8 mouse cellular contexts compared by ENCODE assay signal in the genomic region with DNA sequence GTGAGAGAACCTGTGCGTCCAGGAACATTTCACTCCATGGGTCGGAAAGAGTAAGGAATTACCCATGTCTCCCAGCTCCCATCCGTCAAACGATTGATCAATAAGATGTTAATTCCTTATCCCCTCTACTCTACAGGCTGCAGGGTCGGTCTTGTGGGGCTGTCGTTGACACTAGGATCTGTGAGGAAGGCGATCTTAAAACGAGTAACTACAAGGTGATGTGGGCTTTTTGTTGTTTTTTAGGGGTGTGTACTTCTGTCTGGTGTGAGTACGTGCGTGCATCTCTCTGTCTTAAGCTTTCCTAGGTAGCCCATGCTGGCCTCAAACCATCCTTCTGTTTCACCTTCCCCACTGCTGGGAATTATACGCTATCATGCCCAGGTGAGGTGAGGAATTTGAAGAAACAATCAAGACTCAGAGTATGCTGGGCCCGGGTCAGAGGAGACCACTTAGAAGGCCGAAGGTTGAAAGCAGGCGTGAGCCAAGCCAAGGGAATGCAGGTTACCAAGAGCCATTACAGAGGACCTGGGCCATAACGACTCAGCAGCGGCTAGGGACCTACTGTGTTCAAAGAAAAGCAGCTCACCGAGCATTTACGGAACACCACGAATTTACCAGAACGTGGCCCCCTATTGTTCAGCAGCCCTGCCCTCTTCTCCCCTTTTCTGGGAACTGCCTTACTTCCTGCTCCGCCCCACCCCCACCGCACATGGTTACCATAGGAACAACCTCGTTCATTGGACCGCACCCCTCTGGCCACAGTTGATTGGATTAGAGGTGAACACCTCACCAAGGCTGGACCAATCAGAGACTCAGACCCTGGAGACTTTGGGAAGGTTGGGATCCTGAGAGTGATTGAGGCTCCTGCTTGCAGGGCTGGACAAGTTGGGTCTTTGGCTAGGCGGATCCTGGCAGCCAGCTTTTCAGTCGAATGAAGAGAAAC. TPM values are rescaled to one million over a fixed set of nuclear protein-coding genes. Genes with fewer than 3 reads are reported as not detected.
DNase-seq lines count a peak whose midpoint lies in the region; ATAC-seq and TF ChIP-seq lines count a peak whose summit lies in the region.

No protein-coding gene starts in this region.

- H3K9me3 ChIP-seq in embryonic facial prominence, embryonic 12.5 days = no peaks in the 10 kb centered on the region
- H3K9me3 ChIP-seq in liver, postnatal 0 days (ENCODE audit: low read length) = no peaks in the 10 kb centered on the region
- no peaks in the 10 kb centered on the region for H3K9me3 ChIP-seq in neural tube, embryonic 14.5 days (ENCODE audit: control insufficient read depth, low read length)

- TF ChIP-seq CTCF in liver, postnatal 0 days (IDR thresholded peaks at IDR 0.05; ENCODE audit: low read depth) = no peak

- peak overlapping the region; percentile 86 for H3K27ac ChIP-seq in embryonic facial prominence, embryonic 12.5 days
- no peak overlapping the region for H3K27ac ChIP-seq in liver, postnatal 0 days (ENCODE audit: low read depth)
- peak overlapping the region; percentile 78 for H3K27ac ChIP-seq in neural tube, embryonic 14.5 days (ENCODE audit: low read depth, low read length)

- H3K9ac ChIP-seq in embryonic facial prominence, embryonic 12.5 days = no peak overlapping the region
- no peak overlapping the region for H3K9ac ChIP-seq in liver, postnatal 0 days (replicated peaks)
- no peak overlapping the region for H3K9ac ChIP-seq in neural tube, embryonic 14.5 days (replicated peaks; ENCODE audit: low read depth, low read length)

- no peaks in the 10 kb centered on the region for H3K27me3 ChIP-seq in embryonic facial prominence, embryonic 12.5 days
- H3K27me3 ChIP-seq in liver, postnatal 0 days (ENCODE audit: insufficient read depth, low read length) = no peaks in the 10 kb centered on the region
- H3K27me3 ChIP-seq in neural tube, embryonic 14.5 days (ENCODE audit: control insufficient read depth, insufficient read depth, low read length) = no peaks in the 10 kb centered on the region

- H3K4me3 ChIP-seq in embryonic facial prominence, embryonic 12.5 days = 0 out of 2 replicates have a peak overlapping the region, but pooled peaks have one; percentile 9
- H3K4me3 ChIP-seq in liver, postnatal 0 days (ENCODE audit: low read depth, low read length) = no peak overlapping the region
- peak overlapping the region; percentile 7; the same call in 1 of the 2 replicates for H3K4me3 ChIP-seq in neural tube, embryonic 14.5 days (ENCODE audit: low read depth, low read length)

- peak; percentile 92 for ATAC-seq in embryonic facial prominence, embryonic 12.5 days (ENCODE audit: insufficient number of reproducible peaks, insufficient read depth, low FRiP score, low TSS enrichment)
- ATAC-seq in liver, postnatal 0 days = peak; percentile 87
- peak; percentile 98 for ATAC-seq in neural tube, embryonic 14.5 days (ENCODE audit: low read depth)

- WGBS in embryonic facial prominence, embryonic 12.5 days = 35% methylated on average over 26 of the region's 26 CpGs
- WGBS in liver, postnatal 0 days (ENCODE audit: insufficient replicate concordance) = 39% methylated on average over 26 of the region's 26 CpGs
- WGBS in neural tube, embryonic 14.5 days = 23% methylated on average over 26 of the region's 26 CpGs

- peaks cover 19% of the 10 kb centered on the region; the same call in 1 of the 2 replicates for H3K4me1 ChIP-seq in embryonic facial prominence, embryonic 12.5 days
- peaks cover 15% of the 10 kb centered on the region for H3K4me1 ChIP-seq in liver, postnatal 0 days (ENCODE audit: insufficient read depth)
- peaks cover 18% of the 10 kb centered on the region; the same call in 1 of the 2 replicates for H3K4me1 ChIP-seq in neural tube, embryonic 14.5 days (ENCODE audit: control insufficient read depth, insufficient read depth, low read length)

- intact Hi-C loops in heart, postnatal 14 days (cut with DNase I) = loop anchor here (5.0 kb wide), 1 partner anchor 208 kb away; no protein-coding TSS in a partner anchor

- H3K4me2 ChIP-seq in embryonic facial prominence, embryonic 12.5 days (replicated peaks) = peak overlapping the region; percentile 43
- peak overlapping the region; percentile 48 for H3K4me2 ChIP-seq in liver, postnatal 0 days (ENCODE audit: low read depth, low read length)
- H3K4me2 ChIP-seq in neural tube, embryonic 14.5 days (ENCODE audit: low read depth, low read length) = peak overlapping the region; percentile 51

- TF ChIP-seq EP300 in liver, postnatal 0 days (IDR thresholded peaks at IDR 0.05; ENCODE audit: low read depth) = no peak

- DNase-seq in ES-CJ7 (ENCODE audit: low read depth, low spot score) = peak; percentile 99
- peak; percentile 17 to 27 for DNase-seq in adrenal gland, postnatal 4 days (ENCODE audit: low spot score in 2 of 2)
- peak; percentile 40 to 46 for DNase-seq in heart, postnatal 14 days
- DNase-seq in kidney, postnatal 4 days = peak; percentile 88 to 93
- DNase-seq in liver, postnatal 0 days = peak; percentile 69
- peak; percentile 61 for DNase-seq in thymus, postnatal 25 days

- H3K36me3 ChIP-seq in embryonic facial prominence, embryonic 12.5 days = no peaks in the 10 kb centered on the region
- H3K36me3 ChIP-seq in liver, postnatal 0 days (replicated peaks; ENCODE audit: insufficient read depth, low read length) = no peaks in the 10 kb centered on the region
- no peaks in the 10 kb centered on the region for H3K36me3 ChIP-seq in neural tube, embryonic 14.5 days (ENCODE audit: control insufficient read depth, insufficient read depth, low read length)

RNA-seq across cellular contexts. Expression of gene Moap1, which starts 13.3 kb away (rescaled TPM):
- 10 to 100 TPM; 10.1 to 12.2 TPM for total RNA-seq in adrenal gland, postnatal 4 days (2021)
- 30.4 and 32.6 TPM in 2 replicates for polyA plus RNA-seq in embryonic facial prominence, embryonic 12.5 days (2016; fragmentation: Nextera tagmentation; extraction: Ambion mirVana)
- total RNA-seq in heart, postnatal 14 days (2021) = 1 to 10 TPM; 6.3 to 6.6 TPM
- polyA plus RNA-seq in liver, postnatal 0 days (2015; fragmentation: Nextera tagmentation; extraction: Ambion mirVana) = 4.2 and 4.9 TPM in 2 replicates
- polyA plus RNA-seq in neural tube, embryonic 14.5 days (2014; fragmentation: Nextera tagmentation; extraction: Ambion mirVana) = 68.8 and 81.1 TPM in 2 replicates

RNA-seq across cellular contexts. Expression of gene Tmem251, which starts 13.4 kb away (rescaled TPM):
- 1 to 10 TPM; 4.5 to 4.8 TPM for total RNA-seq in adrenal gland, postnatal 4 days (2021)
- polyA plus RNA-seq in embryonic facial prominence, embryonic 12.5 days (2016; fragmentation: Nextera tagmentation; extraction: Ambion mirVana) = 10.4 and 11.0 TPM in 2 replicates
- 1 to 10 TPM; 3.9 to 5.4 TPM for total RNA-seq in heart, postnatal 14 days (2021)
- polyA plus RNA-seq in liver, postnatal 0 days (2015; fragmentation: Nextera tagmentation; extraction: Ambion mirVana) = 5.6 and 5.8 TPM in 2 replicates
- 12.4 and 12.6 TPM in 2 replicates for polyA plus RNA-seq in neural tube, embryonic 14.5 days (2014; fragmentation: Nextera tagmentation; extraction: Ambion mirVana)

RNA-seq across cellular contexts. Expression of gene Itpk1, which starts 25.4 kb away (rescaled TPM):
- total RNA-seq in adrenal gland, postnatal 4 days (2021) = 10 to 100 TPM; 46.6 to 57.7 TPM
- polyA plus RNA-seq in embryonic facial prominence, embryonic 12.5 days (2016; fragmentation: Nextera tagmentation; extraction: Ambion mirVana) = 12.0 and 15.0 TPM in 2 replicates
- 10 to 100 TPM; 10.7 to 13.0 TPM for total RNA-seq in heart, postnatal 14 days (2021)
- 3.6 TPM in 2 replicates for polyA plus RNA-seq in liver, postnatal 0 days (2015; fragmentation: Nextera tagmentation; extraction: Ambion mirVana)
- polyA plus RNA-seq in neural tube, embryonic 14.5 days (2014; fragmentation: Nextera tagmentation; extraction: Ambion mirVana) = 34.8 and 40.6 TPM in 2 replicates

RNA-seq across cellular contexts. Expression of gene Gm28051, which starts 27.4 kb away (rescaled TPM):
- not detected for total RNA-seq in adrenal gland, postnatal 4 days (2021)
- polyA plus RNA-seq in embryonic facial prominence, embryonic 12.5 days (2016; fragmentation: Nextera tagmentation; extraction: Ambion mirVana) = not detected in 2 replicates
- not detected for total RNA-seq in heart, postnatal 14 days (2021)
- polyA plus RNA-seq in liver, postnatal 0 days (2015; fragmentation: Nextera tagmentation; extraction: Ambion mirVana) = not detected in 2 replicates
- not detected in 2 replicates for polyA plus RNA-seq in neural tube, embryonic 14.5 days (2014; fragmentation: Nextera tagmentation; extraction: Ambion mirVana)

RNA-seq across cellular contexts. Expression of gene Gon7, which starts 27.5 kb away (rescaled TPM):
- 10 to 100 TPM; 11.9 to 16.8 TPM for total RNA-seq in adrenal gland, postnatal 4 days (2021)
- 35.3 and 42.2 TPM in 2 replicates for polyA plus RNA-seq in embryonic facial prominence, embryonic 12.5 days (2016; fragmentation: Nextera tagmentation; extraction: Ambion mirVana)
- 10 to 100 TPM in 1 of 2 experiments, 1 to 10 TPM in 1; 9.3 to 10.6 TPM for total RNA-seq in heart, postnatal 14 days (2021)
- 10.8 and 13.0 TPM in 2 replicates for polyA plus RNA-seq in liver, postnatal 0 days (2015; fragmentation: Nextera tagmentation; extraction: Ambion mirVana)
- polyA plus RNA-seq in neural tube, embryonic 14.5 days (2014; fragmentation: Nextera tagmentation; extraction: Ambion mirVana) = 46.9 and 54.2 TPM in 2 replicates

Comparison
In these comparisons a context has a peak if more than half of its experiments do, and no peak if none do; other contexts are left out.
1. DNase-seq: peak in every context shown above with its lines; median percentile 99 in ES-CJ7; 90 in kidney, postnatal 4 days; 69 in liver, postnatal 0 days; 61 in thymus, postnatal 25 days; 43 in heart, postnatal 14 days; 22 in adrenal gland, postnatal 4 days.